Mouse (Mus musculus) midbrain, embryonic 10.5 days (tissue): ENCODE measurements around the gene Retnlb. TPM values are rescaled to one million over a fixed set of nuclear protein-coding genes. Genes with fewer than 3 reads are reported as not detected.

Experiments
- DNase-seq: peaks from one replicate; pipeline ENCODE4 v3.0.0-alpha.2; 2017; ENCODE audit warnings: low spot score
- H3K27ac ChIP-seq: fragments of 300-500 bp; sonication (generic); replicated peaks from 2 replicates; pipeline ENCODE4 v1.5.1; 2016; ENCODE audit warnings: mild to moderate bottlenecking
- H3K27me3 ChIP-seq: fragments of 300-500 bp; sonication (generic); 2 replicates; pipeline ENCODE4 v1.6.1; 2016; ENCODE audit warnings: low read depth, mild to moderate bottlenecking; ENCODE audit not compliant: poor library complexity, severe bottlenecking
- H3K36me3 ChIP-seq: fragments of 300-500 bp; sonication (generic); 2 replicates; pipeline ENCODE4 v1.6.1; 2016; ENCODE audit warnings: mild to moderate bottlenecking, moderate library complexity
- H3K4me1 ChIP-seq: fragments of 300-500 bp; sonication (generic); 2 replicates; pipeline ENCODE4 v1.6.1; 2016
- H3K4me3 ChIP-seq: fragments of 300-500 bp; sonication (generic); 2 replicates; pipeline ENCODE4 v1.5.1; 2016; ENCODE audit warnings: mild to moderate bottlenecking, moderate library complexity
- H3K9me3 ChIP-seq: fragments of 300-500 bp; sonication (generic); replicated peaks from 2 replicates; pipeline ENCODE4 v1.6.1; 2016; ENCODE audit warnings: mild to moderate bottlenecking
- WGBS: fragments of 180-500 bp; shearing (Covaris S2); methylation state at CpG from one replicate; pipeline ENCODE4 v1.1.7; 2016; 5-methylcytosine and 5-hydroxymethylcytosine counted together
- polyA plus RNA-seq: library from polyadenylated mRNA; unstranded; fragments of >200 nt; fragmentation: Nextera tagmentation; extraction: Ambion mirVana; gene quantifications from 2 replicates; pipeline ENCODE4 v1.2.1, GENCODE M21; 2016

Gene Retnlb
- polyA plus RNA-seq = not detected in 2 replicates

- Histone ChIP-seq H3K27me3 (no peaks in the 10 kb centered on the region), H3K4me3 (no peak within 1 kb of the TSS), H3K9me3 (no peaks in the 10 kb centered on the region), H3K36me3 (no peaks in the 10 kb centered on the region), H3K4me1 (no peaks in the 10 kb centered on the region), H3K27ac (no peak within 1 kb of the TSS)
- DNase-seq = no peak
- WGBS = 93% methylated on average over 2 of the region's 2 CpGs
Measured at GRCm38 (mm10) chr16:48816695-48817094, at the start of gene Retnlb. Gene Retnlb, plus strand, starts transcription at chr16:48816856.

- Histone ChIP-seq H3K27ac (no peak overlapping the region), H3K27me3 (no peaks in the 10 kb centered on the region), H3K9me3 (no peaks in the 10 kb centered on the region), H3K4me1 (no peaks in the 10 kb centered on the region), H3K36me3 (no peaks in the 10 kb centered on the region), H3K4me3 (no peak overlapping the region)
- DNase-seq = no peak
- WGBS = 89% methylated on average over 3 of the region's 3 CpGs
Measured at GRCm38 (mm10) chr16:48769183-48769582, 47.5 kb upstream of the Retnlb start.

GRCm38 (mm10) chr16:48771971-48772445 is 44.6 kb upstream of the Retnlb start, which contains the start of gene Trat1:
Gene Trat1, minus strand, starts transcription at chr16:48772021.
- no peak within 1 kb of the TSS for H3K4me3 ChIP-seq
- H3K9me3 ChIP-seq = no peaks in the 10 kb centered on the region
- WGBS = 87% methylated on average over 3 of the region's 3 CpGs
- H3K27me3 ChIP-seq = no peaks in the 10 kb centered on the region
- H3K36me3 ChIP-seq = no peaks in the 10 kb centered on the region
- H3K27ac ChIP-seq = no peak within 1 kb of the TSS
- no peaks in the 10 kb centered on the region for H3K4me1 ChIP-seq
- no peak for DNase-seq

- no peak for DNase-seq
- Histone ChIP-seq H3K4me3 (no peak overlapping the region), H3K36me3 (no peaks in the 10 kb centered on the region), H3K4me1 (no peaks in the 10 kb centered on the region), H3K9me3 (no peaks in the 10 kb centered on the region), H3K27ac (no peak overlapping the region), H3K27me3 (no peaks in the 10 kb centered on the region)
- 53% methylated on average over 2 of the region's 2 CpGs for WGBS
Measured at GRCm38 (mm10) chr16:48777254-48777653, 39.4 kb upstream of the Retnlb start.

GRCm38 (mm10) chr16:48786258-48786657 is 30.4 kb upstream of the Retnlb start:
- no peak for DNase-seq
- H3K36me3 ChIP-seq = no peaks in the 10 kb centered on the region
- no peak overlapping the region for H3K4me3 ChIP-seq
- WGBS = 84% methylated on average over 3 of the region's 3 CpGs
- no peaks in the 10 kb centered on the region for H3K27me3 ChIP-seq
- no peaks in the 10 kb centered on the region for H3K4me1 ChIP-seq
- no peak overlapping the region for H3K27ac ChIP-seq
- no peaks in the 10 kb centered on the region for H3K9me3 ChIP-seq

GRCm38 (mm10) chr16:48788704-48789185 is 27.9 kb upstream of the Retnlb start:
- Histone ChIP-seq H3K4me1 (no peaks in the 10 kb centered on the region), H3K9me3 (no peaks in the 10 kb centered on the region), H3K27me3 (no peaks in the 10 kb centered on the region), H3K27ac (no peak overlapping the region), H3K4me3 (no peak overlapping the region), H3K36me3 (no peaks in the 10 kb centered on the region)
- no peak for DNase-seq
- WGBS = 82% methylated on average over 4 of the region's 4 CpGs

- 0 out of 2 replicates have a peak, but pooled peaks cover 5% of the 10 kb centered on the region for H3K4me1 ChIP-seq
- no peak overlapping the region for H3K27ac ChIP-seq
- H3K9me3 ChIP-seq = no peaks in the 10 kb centered on the region
- WGBS = 88% methylated on average over 3 of the region's 3 CpGs
- H3K27me3 ChIP-seq = no peaks in the 10 kb centered on the region
- no peak for DNase-seq
- no peaks in the 10 kb centered on the region for H3K36me3 ChIP-seq
- no peak overlapping the region for H3K4me3 ChIP-seq
Measured at GRCm38 (mm10) chr16:48798285-48798684, 18.4 kb upstream of the Retnlb start.

GRCm38 (mm10) chr16:48799470-48799869 is 17.2 kb upstream of the Retnlb start:
- Histone ChIP-seq H3K27ac (no peak overlapping the region), H3K27me3 (no peaks in the 10 kb centered on the region), H3K36me3 (no peaks in the 10 kb centered on the region), H3K4me1 (0 out of 2 replicates have a peak, but pooled peaks cover 5% of the 10 kb centered on the region), H3K9me3 (no peaks in the 10 kb centered on the region), H3K4me3 (no peak overlapping the region)
- no peak for DNase-seq
- 78% methylated on average over 3 of the region's 3 CpGs for WGBS

- H3K4me3 ChIP-seq = no peak overlapping the region
- no peaks in the 10 kb centered on the region for H3K9me3 ChIP-seq
- 0 out of 2 replicates have a peak, but pooled peaks cover 5% of the 10 kb centered on the region for H3K4me1 ChIP-seq
- H3K36me3 ChIP-seq = no peaks in the 10 kb centered on the region
- no peak overlapping the region for H3K27ac ChIP-seq
- no peak for DNase-seq
- WGBS = 90% methylated on average over 2 of the region's 2 CpGs
- H3K27me3 ChIP-seq = no peaks in the 10 kb centered on the region
Measured at GRCm38 (mm10) chr16:48800906-48801305, 15.8 kb upstream of the Retnlb start.

GRCm38 (mm10) chr16:48805412-48805811 is 11.2 kb upstream of the Retnlb start:
- Histone ChIP-seq H3K9me3 (no peaks in the 10 kb centered on the region), H3K4me1 (no peaks in the 10 kb centered on the region), H3K36me3 (no peaks in the 10 kb centered on the region), H3K27me3 (no peaks in the 10 kb centered on the region), H3K4me3 (no peak overlapping the region), H3K27ac (no peak overlapping the region)
- WGBS = 84% methylated on average over 1 of the region's 1 CpGs
- no peak for DNase-seq

GRCm38 (mm10) chr16:48806521-48806920 is 10.1 kb upstream of the Retnlb start:
- Histone ChIP-seq H3K27ac (no peak overlapping the region), H3K4me1 (no peaks in the 10 kb centered on the region), H3K27me3 (no peaks in the 10 kb centered on the region), H3K36me3 (no peaks in the 10 kb centered on the region), H3K4me3 (no peak overlapping the region), H3K9me3 (no peaks in the 10 kb centered on the region)
- 70% methylated on average over 1 of the region's 1 CpGs for WGBS
- DNase-seq = no peak

- WGBS = 67% methylated on average over 2 of the region's 2 CpGs
- no peak overlapping the region for H3K27ac ChIP-seq
- DNase-seq = no peak
- H3K36me3 ChIP-seq = no peaks in the 10 kb centered on the region
- no peaks in the 10 kb centered on the region for H3K27me3 ChIP-seq
- H3K4me1 ChIP-seq = no peaks in the 10 kb centered on the region
- H3K9me3 ChIP-seq = no peaks in the 10 kb centered on the region
- no peak overlapping the region for H3K4me3 ChIP-seq
Measured at GRCm38 (mm10) chr16:48809374-48809773, 7.3 kb upstream of the Retnlb start.

- Histone ChIP-seq H3K9me3 (no peaks in the 10 kb centered on the region), H3K27ac (no peak overlapping the region), H3K4me1 (no peaks in the 10 kb centered on the region), H3K27me3 (no peaks in the 10 kb centered on the region), H3K4me3 (no peak overlapping the region), H3K36me3 (no peaks in the 10 kb centered on the region)
- 93% methylated on average over 7 of the region's 7 CpGs for WGBS
- no peak for DNase-seq
Measured at GRCm38 (mm10) chr16:48811881-48812436, 4.7 kb upstream of the Retnlb start.
